Mouse (Mus musculus) adrenal gland, adult 18-20 months (tissue): Measurements from ENCODE around the gene Zfp637. TPM values are rescaled to one million over a fixed set of nuclear protein-coding genes. Genes with fewer than 3 reads are reported as not detected.

Experiments
- total RNA-seq, 2 experiments: library from RNA; stranded (reverse); gene quantifications; 1 replicate in 1 of 2; 2 replicates in 1 of 2; pipeline ENCODE4 v1.2.3; 2021

Gene Zfp637
- total RNA-seq, 2 experiments from 2014 or later: 29.2 to 29.5 TPM

Other genes with a start within 250 kb of the Zfp637 start
- 1 to 10 TPM; 2.6 to 3.0 TPM for gene Zfp239, start 20.9 kb downstream of the Zfp637 start, total RNA-seq
- gene Hnrnpf, start 59.1 kb downstream of the Zfp637 start, total RNA-seq: 100 to 1,000 TPM; 317 to 377 TPM
- gene Fxyd4, start 96.5 kb downstream of the Zfp637 start, total RNA-seq: not detected
- gene Rasgef1a, start 170.3 kb downstream of the Zfp637 start, total RNA-seq: under 1 TPM; 0.29 to 0.30 TPM